Mouse (Mus musculus) midbrain, embryonic 11.5 days (tissue): Measurements from ENCODE around the gene Vmn1r8. TPM values are rescaled to one million over a fixed set of nuclear protein-coding genes. Genes with fewer than 3 reads are reported as not detected.
"Not testable (repeated sequence)": the region's sequence is repeated elsewhere in the genome, so short reads cannot be mapped to it uniquely, and the experiment has no call there.

ENCODE experiments used
- ATAC-seq: fragments of 200-750 bp; cut with Nextera tagmentation; 2 replicates; pipeline ENCODE4 v1.8.0; 2017; ENCODE audit warnings: moderate TSS enrichment, moderate library complexity; ENCODE audit not compliant: low FRiP score
- DNase-seq: peaks from one replicate; pipeline ENCODE4 v3.0.0; 2015; ENCODE audit warnings: low spot score; ENCODE audit errors: missing footprints
- H3K27ac ChIP-seq: fragments of 300-500 bp; sonication (generic); 2 replicates; pipeline ENCODE4 v1.5.1; 2014; ENCODE audit warnings: low read depth, low read length
- H3K27me3 ChIP-seq: fragments of 300-500 bp; sonication (generic); 2 replicates; pipeline ENCODE4 v1.6.1; 2014; ENCODE audit warnings: mild to moderate bottlenecking, low read length, moderate library complexity, mixed read lengths; ENCODE audit not compliant: control insufficient read depth, insufficient read depth
- H3K36me3 ChIP-seq: fragments of 300-500 bp; sonication (generic); 2 replicates; pipeline ENCODE4 v1.6.1; 2014; ENCODE audit warnings: mild to moderate bottlenecking, low read length, moderate library complexity, mixed read lengths; ENCODE audit not compliant: control insufficient read depth, insufficient read depth
- H3K4me1 ChIP-seq: fragments of 300-500 bp; sonication (generic); 2 replicates; pipeline ENCODE4 v1.6.1; 2014; ENCODE audit warnings: low read length; ENCODE audit not compliant: control insufficient read depth, insufficient read depth
- H3K4me2 ChIP-seq: fragments of 300-500 bp; sonication (generic); 2 replicates; pipeline ENCODE4 v1.6.1; 2014; ENCODE audit warnings: mild to moderate bottlenecking, moderate library complexity
- H3K4me3 ChIP-seq: fragments of 300-500 bp; sonication (generic); 2 replicates; pipeline ENCODE4 v1.5.1; 2014; ENCODE audit warnings: low read depth, low read length
- H3K9ac ChIP-seq: fragments of 300-500 bp; sonication (generic); 2 replicates; pipeline ENCODE4 v1.6.1; 2014; ENCODE audit warnings: low read length
- H3K9me3 ChIP-seq: fragments of 300-500 bp; sonication (generic); 2 replicates; pipeline ENCODE4 v1.6.1; 2016; ENCODE audit warnings: low read length; ENCODE audit not compliant: control insufficient read depth
- WGBS: fragments of 180-500 bp; shearing (Covaris S2); extraction: QIAGEN DNeasy Blood & Tissue Kit; methylation state at CpG from one replicate; pipeline ENCODE4 v1.1.7; 2014; 5-methylcytosine and 5-hydroxymethylcytosine counted together
- polyA plus RNA-seq: library from polyadenylated mRNA; unstranded; fragments of >200 nt; fragmentation: Nextera tagmentation; extraction: Ambion mirVana; gene quantifications from 2 replicates; pipeline ENCODE4 v1.2.1, GENCODE M21; 2014

Gene Vmn1r8
- polyA plus RNA-seq: not detected in 2 replicates

- no peaks in the 10 kb centered on the region for H3K9me3 ChIP-seq
These were observed at the start of gene Vmn1r8 for GRCm38 (mm10) chr6:57031984-57032383. Vmn1r8 (plus strand) TSS chr6:57032284.

DNA sequence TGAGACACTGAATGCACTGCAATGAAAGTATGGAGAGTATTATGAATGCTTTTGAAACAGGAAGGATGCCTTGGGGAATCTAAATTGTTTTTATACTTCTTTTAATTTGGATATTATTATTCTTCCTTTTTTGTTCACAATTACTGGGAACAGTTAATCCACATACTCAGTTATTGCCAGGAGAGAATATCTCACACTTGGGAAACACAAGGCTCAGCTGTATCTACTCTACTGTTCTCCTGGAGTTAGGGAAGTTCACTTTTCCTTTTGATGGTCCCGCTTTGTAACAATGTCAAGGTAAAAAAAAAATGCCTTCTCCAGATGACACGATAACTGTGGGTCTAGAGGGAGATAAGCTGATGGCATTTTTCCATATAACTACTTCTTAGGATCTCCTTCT lies 35.1 kb upstream of the Vmn1r8 start, which contains the start of gene Vmn1r6:
TSS of gene Vmn1r6 (plus strand) at position 301 of the 400 bp plus-strand sequence.
- H3K4me2 ChIP-seq: no peak within 1 kb of the TSS
- H3K27ac ChIP-seq: no peak within 1 kb of the TSS
- WGBS: 87% methylated on average over 2 of the region's 2 CpGs
- no peaks in the 10 kb centered on the region for H3K9me3 ChIP-seq
- no peak within 1 kb of the TSS for H3K4me3 ChIP-seq
- ATAC-seq (no peak), DNase-seq (no peak)
- H3K27me3 ChIP-seq: no peaks in the 10 kb centered on the region
- H3K4me1 ChIP-seq: no peaks in the 10 kb centered on the region
- no peak within 1 kb of the TSS for H3K9ac ChIP-seq
- no peaks in the 10 kb centered on the region for H3K36me3 ChIP-seq

More at GRCm38 (mm10) chr6:57031984-57032383, at the start of gene Vmn1r8:
- Histone ChIP-seq H3K4me2 (no peak within 1 kb of the TSS), H3K9ac (no peak within 1 kb of the TSS), H3K36me3 (no peaks in the 10 kb centered on the region), H3K27me3 (no peaks in the 10 kb centered on the region), H3K4me1 (no peaks in the 10 kb centered on the region), H3K4me3 (no peak within 1 kb of the TSS), H3K27ac (no peak within 1 kb of the TSS)
- ATAC-seq (no peak), DNase-seq (no peak)

DNA sequence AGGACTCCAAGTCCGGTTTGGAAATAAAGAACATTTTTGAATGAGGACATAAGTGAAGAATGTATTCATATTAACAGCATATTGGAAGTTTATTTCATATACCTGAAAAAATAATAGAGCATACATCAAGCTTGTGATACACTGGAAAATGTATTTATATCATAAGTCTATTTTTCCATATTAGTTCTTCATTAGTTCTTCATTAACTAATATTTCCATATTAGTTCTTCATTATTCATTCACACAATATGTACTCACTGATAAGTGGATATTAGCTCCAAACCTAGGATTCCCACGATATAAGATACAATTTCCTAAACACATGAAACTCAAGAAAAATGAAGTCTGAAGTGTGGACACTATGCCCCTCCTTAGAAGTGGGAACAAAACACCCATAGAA lies 6.9 kb upstream of the Vmn1r8 start, which contains the start of gene Vmn1r7:
TSS of gene Vmn1r7 (minus strand) at position 101 of the 400 bp plus-strand sequence.
- not testable (repeated sequence) for H3K27me3 ChIP-seq, ATAC-seq, DNase-seq, H3K36me3 ChIP-seq, H3K4me2 ChIP-seq, H3K4me1 ChIP-seq, H3K27ac ChIP-seq, H3K9ac ChIP-seq, H3K9me3 ChIP-seq, H3K4me3 ChIP-seq
- 90% methylated on average over 2 of the region's 2 CpGs for WGBS

GRCm38 (mm10) chr6:57034674-57035073 lies 2.6 kb downstream of the Vmn1r8 start:
- no peak overlapping the region for H3K27ac ChIP-seq
- H3K4me1 ChIP-seq: no peaks in the 10 kb centered on the region
- no peaks in the 10 kb centered on the region for H3K36me3 ChIP-seq
- no peak overlapping the region for H3K9ac ChIP-seq
- DNase-seq: no peak
- WGBS: 88% methylated on average over 2 of the region's 2 CpGs
- H3K4me2 ChIP-seq: no peak overlapping the region
- H3K9me3 ChIP-seq: no peaks in the 10 kb centered on the region
- H3K27me3 ChIP-seq: no peaks in the 10 kb centered on the region
- no peak for ATAC-seq
- H3K4me3 ChIP-seq: no peak overlapping the region

- H3K9me3 ChIP-seq: no peaks in the 10 kb centered on the region
- no peak for DNase-seq
- no peak overlapping the region for H3K27ac ChIP-seq
- ATAC-seq: no peak
- H3K4me3 ChIP-seq: no peak overlapping the region
- H3K9ac ChIP-seq: no peak overlapping the region
- no peaks in the 10 kb centered on the region for H3K4me1 ChIP-seq
- H3K36me3 ChIP-seq: no peaks in the 10 kb centered on the region
- H3K27me3 ChIP-seq: no peaks in the 10 kb centered on the region
- no peak overlapping the region for H3K4me2 ChIP-seq
These were observed 31.6 kb downstream of the Vmn1r8 start for GRCm38 (mm10) chr6:57063730-57064129.

GRCm38 (mm10) chr6:57066487-57066886 lies 34.4 kb downstream of the Vmn1r8 start, which contains the start of gene Vmn1r9:
Vmn1r9 (plus strand) TSS chr6:57066787.
- no peak within 1 kb of the TSS for H3K27ac ChIP-seq
- H3K36me3 ChIP-seq: no peaks in the 10 kb centered on the region
- H3K27me3 ChIP-seq: no peaks in the 10 kb centered on the region
- no peak within 1 kb of the TSS for H3K9ac ChIP-seq
- H3K4me1 ChIP-seq: no peaks in the 10 kb centered on the region
- H3K9me3 ChIP-seq: no peaks in the 10 kb centered on the region
- ATAC-seq (no peak), DNase-seq (no peak)
- no peak within 1 kb of the TSS for H3K4me2 ChIP-seq
- H3K4me3 ChIP-seq: no peak within 1 kb of the TSS
- 75% methylated on average over 2 of the region's 2 CpGs for WGBS

Other genes starting within 250 kb of the Vmn1r8 start
- 29.6 and 36.1 TPM in 2 replicates for gene Kbtbd2, start 234.5 kb upstream of the Vmn1r8 start, polyA plus RNA-seq
- gene Fkbp9, start 200.2 kb upstream of the Vmn1r8 start, polyA plus RNA-seq: 55.3 and 57.4 TPM in 2 replicates
- gene Nt5c3, start 108.4 kb upstream of the Vmn1r8 start, polyA plus RNA-seq: 91.1 and 103 TPM in 2 replicates
- 0.51 and 0.61 TPM in 2 replicates for gene Vmn1r4, start 108.3 kb upstream of the Vmn1r8 start, polyA plus RNA-seq
- not detected in 2 replicates for gene Vmn1r5, start 62.0 kb upstream of the Vmn1r8 start, polyA plus RNA-seq
- not detected in 2 replicates for gene Vmn1r6, start 35.0 kb upstream of the Vmn1r8 start, polyA plus RNA-seq
- gene Vmn1r7, start 7.0 kb upstream of the Vmn1r8 start, polyA plus RNA-seq: not detected in 2 replicates
- not detected in 2 replicates for gene Vmn1r9, start 34.5 kb downstream of the Vmn1r8 start, polyA plus RNA-seq
- not detected in 2 replicates for gene Vmn1r10, start 77.2 kb downstream of the Vmn1r8 start, polyA plus RNA-seq
- not detected in 2 replicates for gene Vmn1r11, start 101.2 kb downstream of the Vmn1r8 start, polyA plus RNA-seq
- gene Vmn1r12, start 124.6 kb downstream of the Vmn1r8 start, polyA plus RNA-seq: not detected in 2 replicates
- gene Vmn1r13, start 171.0 kb downstream of the Vmn1r8 start, polyA plus RNA-seq: not detected in 2 replicates
- gene Vmn1r14, start 199.4 kb downstream of the Vmn1r8 start, polyA plus RNA-seq: not detected in 2 replicates
- gene Vmn1r15, start 225.7 kb downstream of the Vmn1r8 start, polyA plus RNA-seq: not detected in 2 replicates